Mouse (Mus musculus) embryonic facial prominence, embryonic 15.5 days (tissue): ENCODE measurements at regions not wholly inside any gene's neighbourhood (a gene's known extent, or its start where the extent isn't known, plus 50 kb on each side); places are given as distances from the start of the nearest gene placed in this dataset.
"Not testable (repeated sequence)": the region's sequence is repeated elsewhere in the genome, so short reads cannot be mapped to it uniquely, and the experiment has no call there.

Experiments
- ATAC-seq: fragments of 200-750 bp; cut with Nextera tagmentation; 2 replicates; pipeline ENCODE4 v1.8.0; 2017; ENCODE audit warnings: low read depth, moderate TSS enrichment; ENCODE audit not compliant: insufficient number of reproducible peaks, low FRiP score, low TSS enrichment
- H3K27ac ChIP-seq: fragments of 300-500 bp; sonication (generic); replicated peaks from 2 replicates; pipeline ENCODE4 v1.5.1; 2015; ENCODE audit warnings: mild to moderate bottlenecking, inconsistent platforms
- H3K27me3 ChIP-seq: fragments of 300-500 bp; sonication (generic); 2 replicates; pipeline ENCODE4 v1.6.1; 2015; ENCODE audit warnings: inconsistent platforms
- H3K36me3 ChIP-seq: fragments of 300-500 bp; sonication (generic); 2 replicates; pipeline ENCODE4 v1.6.1; 2015; ENCODE audit warnings: mild to moderate bottlenecking, inconsistent platforms
- H3K4me1 ChIP-seq: fragments of 300-500 bp; sonication (generic); 2 replicates; pipeline ENCODE4 v1.6.1; 2015; ENCODE audit warnings: inconsistent platforms
- H3K4me2 ChIP-seq: fragments of 300-500 bp; sonication (generic); replicated peaks from 2 replicates; pipeline ENCODE4 v1.6.1; 2015; ENCODE audit warnings: mild to moderate bottlenecking, inconsistent platforms
- H3K4me3 ChIP-seq: fragments of 300-500 bp; sonication (generic); replicated peaks from 2 replicates; pipeline ENCODE4 v1.5.1; 2015; ENCODE audit warnings: mild to moderate bottlenecking, inconsistent platforms
- H3K9ac ChIP-seq: fragments of 300-500 bp; sonication (generic); 2 replicates; pipeline ENCODE4 v1.6.1; 2015; ENCODE audit warnings: inconsistent platforms
- H3K9me3 ChIP-seq: fragments of 300-500 bp; sonication (generic); replicated peaks from 2 replicates; pipeline ENCODE4 v1.6.1; 2016; ENCODE audit warnings: inconsistent platforms
- WGBS: fragments of 180-500 bp; shearing (Covaris S2); methylation state at CpG from one replicate; pipeline ENCODE4 v1.1.7; 2015; 5-methylcytosine and 5-hydroxymethylcytosine counted together

- no peak for ATAC-seq
- no peaks in the 10 kb centered on the region for H3K27me3 ChIP-seq
- 60% methylated on average over 12 of the region's 12 CpGs for WGBS
- H3K4me3 ChIP-seq: no peak overlapping the region
- H3K36me3 ChIP-seq: no peaks in the 10 kb centered on the region
- H3K4me2 ChIP-seq: no peak overlapping the region
- no peaks in the 10 kb centered on the region for H3K9me3 ChIP-seq
- H3K27ac ChIP-seq: no peak overlapping the region
- H3K9ac ChIP-seq: no peak overlapping the region
- H3K4me1 ChIP-seq: 0 out of 2 replicates have a peak, but pooled peaks cover 2% of the 10 kb centered on the region
Observed at GRCm38 (mm10) chr2:17946047-17946446, 50.7 kb downstream of the H2al2a start.

GRCm38 (mm10) chr2:17945369-17945915 is 51.3 kb downstream of the H2al2a start:
- no peak for ATAC-seq
- Histone ChIP-seq H3K36me3 (no peaks in the 10 kb centered on the region), H3K4me3 (no peak overlapping the region), H3K4me1 (no peaks in the 10 kb centered on the region), H3K4me2 (no peak overlapping the region), H3K27me3 (no peaks in the 10 kb centered on the region), H3K27ac (no peak overlapping the region), H3K9ac (no peak overlapping the region), H3K9me3 (no peaks in the 10 kb centered on the region)
- 70% methylated on average over 7 of the region's 7 CpGs for WGBS

- Histone ChIP-seq H3K27ac (no peak overlapping the region), H3K36me3 (no peaks in the 10 kb centered on the region), H3K4me1 (peaks cover 4% of the 10 kb centered on the region; the same call in 1 of the 2 replicates), H3K4me2 (no peak overlapping the region), H3K9ac (no peak overlapping the region), H3K4me3 (no peak overlapping the region), H3K27me3 (no peaks in the 10 kb centered on the region), H3K9me3 (no peaks in the 10 kb centered on the region)
- ATAC-seq: no peak
- whole genome bisulfite sequencing: 88% methylated on average over 11 of the region's 11 CpGs
Observed at GRCm38 (mm10) chr2:17943506-17943905, 53.3 kb downstream of the H2al2a start.

- Histone ChIP-seq H3K27me3 (no peaks in the 10 kb centered on the region), H3K9ac (no peak overlapping the region), H3K4me2 (no peak overlapping the region), H3K36me3 (no peaks in the 10 kb centered on the region), H3K27ac (no peak overlapping the region), H3K9me3 (no peaks in the 10 kb centered on the region), H3K4me3 (no peak overlapping the region), H3K4me1 (peaks cover 4% of the 10 kb centered on the region; the same call in 1 of the 2 replicates)
- no peak for ATAC-seq
- WGBS: 79% methylated on average over 8 of the region's 8 CpGs
Observed at GRCm38 (mm10) chr2:17942528-17943387, 54.0 kb downstream of the H2al2a start.

GRCm38 (mm10) chr2:17941921-17942320 is 54.8 kb downstream of the H2al2a start:
- ATAC-seq: no peak
- Histone ChIP-seq H3K4me3 (no peak overlapping the region), H3K27ac (no peak overlapping the region), H3K9ac (no peak overlapping the region), H3K4me2 (no peak overlapping the region), H3K4me1 (peaks cover 4% of the 10 kb centered on the region; the same call in 1 of the 2 replicates), H3K36me3 (no peaks in the 10 kb centered on the region), H3K9me3 (no peaks in the 10 kb centered on the region), H3K27me3 (no peaks in the 10 kb centered on the region)
- 94% methylated on average over 6 of the region's 6 CpGs for WGBS

GRCm38 (mm10) chr2:17939857-17940848 is 56.6 kb downstream of the H2al2a start:
- not testable (repeated sequence) for H3K4me2 ChIP-seq, H3K9me3 ChIP-seq, H3K36me3 ChIP-seq, H3K27ac ChIP-seq, H3K4me1 ChIP-seq, H3K27me3 ChIP-seq, H3K9ac ChIP-seq, H3K4me3 ChIP-seq
- 62% methylated on average over 14 of the region's 16 CpGs for WGBS
- peak; percentile 27; the same call in 1 of the 2 replicates for ATAC-seq

GRCm38 (mm10) chr2:17939183-17939856 is 57.4 kb downstream of the H2al2a start:
- 45% methylated on average over 4 of the region's 4 CpGs for WGBS
- ATAC-seq: 0 out of 2 replicates have a peak, but pooled peaks have one; percentile 20

GRCm38 (mm10) chr2:17936527-17937139 is 60.1 kb downstream of the H2al2a start:
- no peak overlapping the region for H3K4me3 ChIP-seq
- H3K9me3 ChIP-seq: no peaks in the 10 kb centered on the region
- peaks cover 4% of the 10 kb centered on the region; the same call in 1 of the 2 replicates for H3K4me1 ChIP-seq
- no peaks in the 10 kb centered on the region for H3K27me3 ChIP-seq
- 79% methylated on average over 4 of the region's 4 CpGs for WGBS
- no peaks in the 10 kb centered on the region for H3K36me3 ChIP-seq
- H3K4me2 ChIP-seq: no peak overlapping the region
- no peak overlapping the region for H3K27ac ChIP-seq
- no peak overlapping the region for H3K9ac ChIP-seq
- ATAC-seq: no peak

More at GRCm38 (mm10) chr2:17939183-17939856, 57.4 kb downstream of the H2al2a start:
- Histone ChIP-seq H3K27ac (no peak overlapping the region), H3K4me2 (no peak overlapping the region), H3K9ac (no peak overlapping the region), H3K36me3 (no peaks in the 10 kb centered on the region), H3K27me3 (no peaks in the 10 kb centered on the region), H3K4me1 (peaks cover 4% of the 10 kb centered on the region; the same call in 1 of the 2 replicates), H3K4me3 (no peak overlapping the region), H3K9me3 (no peaks in the 10 kb centered on the region)

- Histone ChIP-seq H3K27me3 (no peaks in the 10 kb centered on the region), H3K4me1 (peaks cover 4% of the 10 kb centered on the region; the same call in 1 of the 2 replicates), H3K36me3 (no peaks in the 10 kb centered on the region), H3K4me2 (no peak overlapping the region), H3K27ac (no peak overlapping the region), H3K4me3 (no peak overlapping the region), H3K9me3 (no peaks in the 10 kb centered on the region), H3K9ac (no peak overlapping the region)
- ATAC-seq: no peak
- WGBS: 83% methylated on average over 12 of the region's 12 CpGs
Observed at GRCm38 (mm10) chr2:17935916-17936315, 60.8 kb downstream of the H2al2a start.

- no peak overlapping the region for H3K4me3 ChIP-seq
- no peaks in the 10 kb centered on the region for H3K9me3 ChIP-seq
- H3K9ac ChIP-seq: no peak overlapping the region
- H3K4me2 ChIP-seq: no peak overlapping the region
- H3K27ac ChIP-seq: no peak overlapping the region
- WGBS: 91% methylated on average over 6 of the region's 6 CpGs
- H3K36me3 ChIP-seq: no peaks in the 10 kb centered on the region
- H3K4me1 ChIP-seq: peaks cover 4% of the 10 kb centered on the region; the same call in 1 of the 2 replicates
- ATAC-seq: no peak
- no peaks in the 10 kb centered on the region for H3K27me3 ChIP-seq
Observed at GRCm38 (mm10) chr2:17935466-17935865, 61.3 kb downstream of the H2al2a start.
